Mouse (Mus musculus): ENCODE data around the gene Tmem170b. TPM values are rescaled to one million over a fixed set of nuclear protein-coding genes. Genes with fewer than 3 reads are reported as not detected.
A peak's percentile ranks its signal among the peaks of the same experiment; 100 is the strongest.

Tmem170b gene
- polyA plus RNA-seq, 1 experiment, result 5.6 TPM

DNA sequence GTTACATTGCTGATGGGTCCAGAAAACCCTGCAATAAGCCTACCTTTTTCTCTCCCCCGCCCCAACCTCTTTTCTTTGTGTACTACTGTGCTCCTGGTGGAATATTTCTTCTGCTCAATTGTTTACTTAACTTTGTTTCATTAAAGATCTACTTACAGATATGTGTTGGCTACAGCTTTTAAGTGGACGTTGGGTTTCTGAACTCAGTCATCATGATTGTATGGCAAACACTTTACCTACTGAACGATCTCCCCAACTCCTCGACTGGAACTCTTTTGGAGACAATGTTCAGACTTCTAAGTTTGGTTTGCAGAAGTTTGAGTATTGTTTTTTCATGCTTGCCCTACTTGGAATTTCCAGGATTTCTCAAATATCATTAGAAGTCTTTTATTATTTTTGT, 24.6 kb upstream of the Tmem170b start:
- H3K4me3 ChIP-seq (ENCODE audit: insufficient read depth, low read length), result no peak overlapping the region
- H3K27ac ChIP-seq (ENCODE audit: insufficient read depth, low read length), result no peak overlapping the region
- 0 out of 2 replicates have a peak, but pooled peaks cover 3% of the 10 kb centered on the region for H3K4me1 ChIP-seq (ENCODE audit: control insufficient read depth, insufficient read depth, low read length)
- no peak for TF ChIP-seq CTCF (IDR thresholded peaks at IDR 0.05; ENCODE audit: borderline replicate concordance, insufficient read depth, low read length)

DNA sequence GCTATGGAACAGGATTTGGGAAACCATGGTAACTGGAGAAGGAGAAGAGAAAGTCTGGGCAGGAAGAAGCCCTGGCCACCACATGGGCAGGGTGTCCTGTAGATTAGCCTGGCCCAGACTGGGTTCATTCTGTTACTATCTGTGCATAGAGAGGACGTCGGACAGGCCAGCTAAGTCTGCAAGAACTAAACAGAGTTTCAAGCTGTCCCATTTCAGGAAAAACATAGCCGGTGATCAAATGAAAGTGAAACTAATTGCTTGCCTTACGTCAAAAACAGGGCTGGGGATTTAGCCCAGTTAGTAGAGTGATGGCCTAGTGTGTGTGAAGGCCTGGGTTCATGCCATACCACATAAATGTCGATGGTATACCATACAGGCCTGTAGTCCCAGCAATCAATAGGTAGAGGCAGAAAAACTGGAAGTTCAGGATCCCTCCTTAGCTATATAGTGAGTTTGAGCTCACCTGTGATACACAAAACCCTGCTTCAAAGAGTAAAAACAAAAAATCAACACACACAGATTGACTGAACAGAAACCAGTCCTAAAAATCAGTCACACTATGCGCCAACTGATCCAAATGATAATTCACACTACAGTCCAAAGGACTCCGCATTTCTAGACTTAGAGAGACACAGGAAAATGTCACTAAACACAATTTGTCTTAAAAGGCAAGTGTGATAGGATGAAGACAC, 21.9 kb upstream of the Tmem170b start:
- Histone ChIP-seq H3K27ac (ENCODE audit: insufficient read depth, low read length) (0 out of 2 replicates have a peak overlapping the region, but pooled peaks have one; percentile 12), H3K4me1 (ENCODE audit: control insufficient read depth, insufficient read depth, low read length) (0 out of 2 replicates have a peak, but pooled peaks cover 3% of the 10 kb centered on the region)
- TF ChIP-seq CTCF (IDR thresholded peaks at IDR 0.05; ENCODE audit: borderline replicate concordance, insufficient read depth, low read length), result no peak

DNA sequence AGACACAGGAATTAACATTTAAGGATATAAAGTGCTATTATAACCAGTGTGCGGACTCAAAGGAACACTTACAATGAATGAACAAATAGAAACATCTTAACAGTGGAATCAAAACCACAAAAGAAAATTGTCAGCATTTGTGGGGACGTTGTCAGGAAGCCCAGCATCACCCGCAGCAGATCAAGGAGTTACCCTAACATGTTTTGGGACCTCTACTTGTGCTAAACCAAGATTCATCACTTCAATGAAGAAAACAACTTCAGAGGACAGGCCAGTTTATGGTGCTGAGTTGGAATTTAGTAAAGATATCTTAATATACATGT, 21.4 kb upstream of the Tmem170b start:
- no peak overlapping the region for H3K27ac ChIP-seq (ENCODE audit: insufficient read depth, low read length)
- H3K4me3 ChIP-seq (ENCODE audit: insufficient read depth, low read length), result no peak overlapping the region
- TF ChIP-seq POLR2A (IDR thresholded peaks at IDR 0.05; ENCODE audit: low read depth, low read length) (no peak), CTCF (IDR thresholded peaks at IDR 0.05; ENCODE audit: borderline replicate concordance, insufficient read depth, low read length) (no peak)
- H3K4me1 ChIP-seq (ENCODE audit: control insufficient read depth, insufficient read depth, low read length), result 0 out of 2 replicates have a peak, but pooled peaks cover 3% of the 10 kb centered on the region

More for the DNA sequence above, 21.9 kb upstream of the Tmem170b start:
- H3K4me3 ChIP-seq (ENCODE audit: insufficient read depth, low read length), result no peak overlapping the region

DNA sequence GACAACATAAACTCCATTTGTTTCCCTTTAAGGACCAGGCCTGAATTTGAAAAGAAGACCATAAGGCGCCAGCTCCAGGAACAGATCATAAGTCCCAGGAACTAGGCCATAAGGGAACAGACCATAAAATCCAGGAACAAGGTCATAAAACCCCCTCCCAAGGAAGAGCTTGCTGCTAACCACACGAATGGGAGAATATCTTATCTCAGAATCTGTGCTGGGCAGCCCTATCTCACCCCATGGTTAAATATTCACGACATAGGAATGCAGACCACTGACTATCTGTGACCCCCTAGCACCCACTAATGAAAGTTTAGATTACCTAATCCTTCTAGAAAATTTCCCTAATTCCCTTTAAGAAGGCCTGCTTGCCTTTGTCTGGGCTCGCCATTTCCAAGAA, 20.8 kb upstream of the Tmem170b start:
- Histone ChIP-seq H3K4me1 (ENCODE audit: control insufficient read depth, insufficient read depth, low read length) (0 out of 2 replicates have a peak, but pooled peaks cover 3% of the 10 kb centered on the region), H3K27ac (ENCODE audit: insufficient read depth, low read length) (no peak overlapping the region), H3K4me3 (ENCODE audit: insufficient read depth, low read length) (no peak overlapping the region)
- TF ChIP-seq CTCF (IDR thresholded peaks at IDR 0.05; ENCODE audit: borderline replicate concordance, insufficient read depth, low read length), result no peak
- TF ChIP-seq POLR2A (IDR thresholded peaks at IDR 0.05; ENCODE audit: low read depth, low read length), result no peak

DNA sequence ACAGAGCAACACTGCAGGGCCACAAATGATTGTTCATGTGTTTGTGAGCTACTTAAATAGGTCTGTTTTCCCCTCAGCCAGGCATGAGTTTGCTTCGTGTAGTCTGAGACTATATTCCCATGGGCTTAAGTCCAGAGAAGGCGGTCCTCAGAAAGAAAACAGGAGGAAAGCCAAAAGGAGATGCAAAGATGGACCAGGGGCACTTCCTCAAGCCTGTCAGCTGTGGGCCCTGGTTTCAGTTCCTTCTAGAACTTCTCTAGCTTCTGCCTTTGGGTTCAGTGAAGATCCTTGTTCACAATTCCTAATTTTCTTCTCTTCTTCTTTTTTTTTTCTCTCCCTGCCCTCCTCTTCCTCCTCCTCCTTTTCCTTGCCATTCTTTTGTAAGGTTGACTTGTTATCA, 9.0 kb upstream of the Tmem170b start:
- TF ChIP-seq POLR2A (IDR thresholded peaks at IDR 0.05; ENCODE audit: low read depth, low read length), result no peak
- TF ChIP-seq CTCF (IDR thresholded peaks at IDR 0.05; ENCODE audit: borderline replicate concordance, insufficient read depth, low read length), result no peak
- Histone ChIP-seq H3K4me1 (ENCODE audit: control insufficient read depth, insufficient read depth, low read length) (no peaks in the 10 kb centered on the region), H3K4me3 (ENCODE audit: insufficient read depth, low read length) (no peak overlapping the region), H3K27ac (ENCODE audit: insufficient read depth, low read length) (no peak overlapping the region)

DNA sequence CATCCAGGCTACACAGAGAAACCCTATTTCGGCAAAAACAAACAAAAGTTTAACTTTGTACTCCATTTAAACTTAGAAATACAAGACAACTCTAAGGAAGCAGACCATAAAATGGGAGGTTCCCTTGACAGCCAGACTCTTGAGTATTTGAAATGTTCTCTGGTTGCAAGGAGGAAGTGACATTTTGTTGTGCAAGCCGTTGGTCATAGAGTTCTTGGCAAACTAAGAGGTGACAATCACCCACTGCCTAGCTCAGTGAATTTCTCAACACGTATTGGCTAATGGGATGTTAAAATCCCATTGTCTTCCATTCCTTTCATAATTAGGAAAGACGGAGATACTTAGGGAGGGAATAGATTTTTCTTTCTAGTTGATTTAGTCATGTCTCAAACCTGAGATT, 5.7 kb upstream of the Tmem170b start:
- Histone ChIP-seq H3K4me3 (ENCODE audit: insufficient read depth, low read length) (no peak overlapping the region), H3K4me1 (ENCODE audit: control insufficient read depth, insufficient read depth, low read length) (no peaks in the 10 kb centered on the region), H3K27ac (ENCODE audit: insufficient read depth, low read length) (no peak overlapping the region)
- TF ChIP-seq CTCF (IDR thresholded peaks at IDR 0.05; ENCODE audit: borderline replicate concordance, insufficient read depth, low read length) (no peak), POLR2A (IDR thresholded peaks at IDR 0.05; ENCODE audit: low read depth, low read length) (no peak)

DNA sequence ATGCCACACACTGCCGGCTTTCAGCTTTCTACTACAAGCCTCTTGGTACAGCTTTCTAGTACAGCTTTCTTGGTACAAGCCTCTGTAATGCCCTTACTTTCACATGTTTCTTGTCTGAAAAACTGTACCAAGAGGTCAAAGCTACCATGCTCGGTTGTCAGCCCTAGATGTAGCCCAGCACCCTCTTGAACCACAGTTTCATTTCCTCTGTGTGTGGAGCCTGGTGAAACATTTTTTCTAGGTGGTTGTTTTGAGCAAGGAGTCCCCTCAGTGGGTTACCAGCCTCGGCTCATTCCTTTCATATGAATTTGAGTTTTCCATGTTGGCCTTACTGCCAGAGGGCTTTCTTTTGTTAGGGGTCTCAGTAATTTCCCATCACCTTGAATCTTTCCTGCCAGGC, 4.7 kb upstream of the Tmem170b start:
- Histone ChIP-seq H3K4me1 (ENCODE audit: control insufficient read depth, insufficient read depth, low read length) (no peaks in the 10 kb centered on the region), H3K27ac (ENCODE audit: insufficient read depth, low read length) (no peak overlapping the region), H3K4me3 (ENCODE audit: insufficient read depth, low read length) (no peak overlapping the region)
- TF ChIP-seq POLR2A (IDR thresholded peaks at IDR 0.05; ENCODE audit: low read depth, low read length) (no peak), CTCF (IDR thresholded peaks at IDR 0.05; ENCODE audit: borderline replicate concordance, insufficient read depth, low read length) (no peak)

DNA sequence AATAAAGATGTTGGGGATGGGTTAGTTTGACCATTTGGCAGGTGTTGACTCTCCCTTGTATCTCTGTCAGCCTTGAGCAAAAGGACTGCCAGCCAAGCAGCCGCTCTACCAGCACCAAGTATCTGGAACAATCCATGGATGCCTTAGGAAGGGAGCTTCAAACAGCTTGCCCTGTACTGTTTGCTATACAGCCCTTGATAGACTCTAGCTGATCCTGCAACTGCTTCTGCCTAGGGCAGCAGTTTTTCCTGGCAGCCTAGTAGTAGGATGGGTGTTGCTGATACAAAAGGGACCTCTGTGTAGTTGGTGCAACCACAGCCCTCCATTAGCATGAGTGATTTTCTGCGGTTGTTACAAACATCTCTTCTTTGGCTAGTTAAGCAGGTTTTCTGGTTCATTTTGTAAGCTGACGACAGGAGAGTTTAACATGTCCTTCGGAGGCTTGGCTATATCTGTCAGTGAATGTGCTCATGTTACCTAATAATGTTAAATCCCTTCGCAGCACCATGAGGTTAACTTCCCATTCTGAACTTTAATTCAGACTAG, 1.7 kb upstream of the Tmem170b start:
- Histone ChIP-seq H3K4me3 (ENCODE audit: insufficient read depth, low read length) (no peak overlapping the region), H3K27ac (ENCODE audit: insufficient read depth, low read length) (no peak overlapping the region), H3K4me1 (ENCODE audit: control insufficient read depth, insufficient read depth, low read length) (no peaks in the 10 kb centered on the region)
- TF ChIP-seq POLR2A (IDR thresholded peaks at IDR 0.05; ENCODE audit: low read depth, low read length), result no peak
- no peak for TF ChIP-seq CTCF (IDR thresholded peaks at IDR 0.05; ENCODE audit: borderline replicate concordance, insufficient read depth, low read length)

DNA sequence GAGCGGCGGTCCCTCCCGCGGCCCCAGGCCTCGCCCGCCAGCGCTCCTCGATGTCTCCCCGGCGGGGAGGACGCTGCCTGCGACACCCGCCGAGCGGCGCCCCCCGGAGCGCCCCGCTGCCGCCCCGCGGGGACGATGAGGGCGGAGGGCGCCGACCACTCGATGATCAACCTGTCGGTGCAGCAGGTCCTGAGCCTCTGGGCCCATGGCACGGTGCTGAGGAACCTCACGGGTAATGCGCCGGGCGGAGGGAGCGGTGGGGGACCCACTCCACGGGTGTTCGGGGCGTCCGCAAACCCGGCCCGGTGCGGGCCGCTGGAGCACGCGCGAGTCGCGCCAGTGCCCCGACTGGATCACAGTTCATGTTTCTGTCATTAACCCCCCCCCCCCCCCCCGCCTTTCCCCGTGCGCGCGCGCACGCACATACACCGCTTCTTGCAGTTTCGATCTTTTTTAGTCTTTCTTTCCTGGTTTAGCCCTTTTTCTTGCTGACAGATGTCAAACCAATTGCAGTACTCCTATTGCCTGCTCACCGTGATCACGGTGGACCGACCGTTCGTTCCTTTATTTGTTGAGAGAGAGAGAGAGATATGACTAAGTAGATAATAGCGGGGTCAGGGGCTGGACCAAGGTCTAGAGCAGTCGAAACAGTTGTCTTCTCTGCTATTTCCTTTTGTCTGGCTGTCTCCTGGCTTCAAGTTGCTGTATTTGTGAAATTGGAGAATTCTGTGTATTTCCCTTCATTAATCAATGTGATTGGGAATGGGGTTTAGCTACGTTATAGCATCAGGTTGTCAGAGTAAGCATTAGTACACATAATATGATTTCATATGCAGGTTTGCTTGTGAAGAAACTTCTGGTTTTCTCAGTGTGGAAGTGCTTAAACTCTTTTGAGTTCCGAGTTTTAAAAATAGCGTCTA, 634 bp downstream of the Tmem170b start:
- H3K27ac ChIP-seq (ENCODE audit: insufficient read depth, low read length), result peak overlapping the region; percentile 14; the same call in 1 of the 2 replicates
- H3K4me3 ChIP-seq (ENCODE audit: insufficient read depth, low read length), result peak overlapping the region; percentile 98
- TF ChIP-seq CTCF (IDR thresholded peaks at IDR 0.05; ENCODE audit: borderline replicate concordance, insufficient read depth, low read length) (no peak), POLR2A (IDR thresholded peaks at IDR 0.05; ENCODE audit: low read depth, low read length) (no peak)
- H3K4me1 ChIP-seq (ENCODE audit: control insufficient read depth, insufficient read depth, low read length), result no peaks in the 10 kb centered on the region

DNA sequence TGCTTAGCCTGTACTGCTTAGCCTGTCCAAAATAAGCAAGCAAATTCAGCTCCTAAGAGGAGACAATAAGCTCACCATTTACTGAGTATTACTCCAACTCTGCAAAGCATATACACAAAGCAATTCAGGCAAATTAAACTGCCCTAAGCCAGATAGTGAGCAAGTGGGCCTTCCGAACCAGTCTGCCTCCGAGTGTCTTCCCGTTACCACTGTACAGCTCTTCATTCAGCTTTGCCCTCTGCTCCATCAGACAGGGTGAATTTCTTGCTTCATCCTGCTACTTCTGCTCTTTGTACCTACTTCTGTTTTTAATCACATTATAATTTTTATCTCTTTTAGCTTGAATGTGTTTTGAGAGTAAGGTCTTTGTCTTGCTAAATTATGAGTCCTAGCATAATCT, 1.9 kb downstream of the Tmem170b start:
- H3K4me1 ChIP-seq (ENCODE audit: control insufficient read depth, insufficient read depth, low read length), result no peaks in the 10 kb centered on the region
- no peak overlapping the region for H3K4me3 ChIP-seq (ENCODE audit: insufficient read depth, low read length)
- TF ChIP-seq POLR2A (IDR thresholded peaks at IDR 0.05; ENCODE audit: low read depth, low read length) (no peak), CTCF (IDR thresholded peaks at IDR 0.05; ENCODE audit: borderline replicate concordance, insufficient read depth, low read length) (no peak)
- H3K27ac ChIP-seq (ENCODE audit: insufficient read depth, low read length), result no peak overlapping the region

Data from embryonic fibroblast, embryonic 13.5 days (primary cell).